Mouse (Mus musculus) C2C12 (cell line): ENCODE measurements around the gene Nhp2.

ENCODE experiments used
- CEBPB ChIP-seq: IDR thresholded peaks from one replicate; pipeline ENCODE4 v1.6.1; 2011; ENCODE audit warnings: low read depth, mild to moderate bottlenecking, control low read depth, moderate library complexity
- CTCF ChIP-seq: IDR thresholded peaks from one replicate; pipeline ENCODE4 v1.5.1; 2011; ENCODE audit not compliant: control insufficient read depth, insufficient read depth, insufficient read length
- MAX ChIP-seq: IDR thresholded peaks from one replicate; pipeline ENCODE4 v1.6.1; 2011; ENCODE audit warnings: mild to moderate bottlenecking, control low read depth
- MYOD1 ChIP-seq: IDR thresholded peaks from one replicate; pipeline ENCODE4 v1.6.1; 2011; ENCODE audit warnings: low read depth; ENCODE audit not compliant: control insufficient read depth, insufficient read length
- MYOG ChIP-seq: IDR thresholded peaks from one replicate; pipeline ENCODE4 v1.6.1; 2011; ENCODE audit not compliant: control insufficient read depth, insufficient read length; ENCODE audit errors: extremely low read depth
- USF1 ChIP-seq: IDR thresholded peaks from one replicate; pipeline ENCODE4 v1.6.1; 2011; ENCODE audit warnings: low read depth, mild to moderate bottlenecking, control low read depth, moderate library complexity

GRCm38 (mm10) chr11:51593368-51593767, 26.2 kb upstream of the Nhp2 start:
- no peak for TF ChIP-seq USF1
- TF ChIP-seq CTCF: no peak
- no peak for TF ChIP-seq CEBPB
- TF ChIP-seq MYOG: no peak
- no peak for TF ChIP-seq MAX
- no peak for TF ChIP-seq MYOD1
